Mouse (Mus musculus) NIH3T3 (cell line): ENCODE results near the gene Klhdc9.
"Not testable (repeated sequence)": the region's sequence is repeated elsewhere in the genome, so short reads cannot be mapped to it uniquely, and the experiment has no call there.

Source experiments
- DNase-seq: peaks from one replicate; pipeline ENCODE4 v3.0.0-alpha.2; 2012; ENCODE audit warnings: low read depth

Gene Klhdc9

DNA sequence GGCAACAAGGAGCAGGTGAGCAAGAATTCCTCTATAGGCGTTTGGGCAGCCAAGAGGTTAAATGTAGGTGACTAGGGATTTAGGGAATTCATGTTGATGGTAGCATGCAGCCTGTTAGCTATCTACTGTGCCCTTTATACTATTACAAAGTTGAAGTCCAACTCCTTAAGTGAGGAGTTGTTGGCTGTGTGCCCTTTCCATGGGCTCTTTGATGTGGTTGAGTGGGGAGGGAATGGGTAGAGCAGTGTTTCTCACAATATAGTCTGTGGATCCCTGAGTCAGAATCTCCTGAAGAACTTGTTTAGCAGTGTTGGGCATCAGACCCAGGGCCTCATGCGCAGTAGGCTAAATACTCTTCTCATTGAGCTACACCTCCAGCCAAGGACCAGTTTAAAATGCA, 3.8 kb downstream of the Klhdc9 start:
- no peak for DNase-seq

DNA sequence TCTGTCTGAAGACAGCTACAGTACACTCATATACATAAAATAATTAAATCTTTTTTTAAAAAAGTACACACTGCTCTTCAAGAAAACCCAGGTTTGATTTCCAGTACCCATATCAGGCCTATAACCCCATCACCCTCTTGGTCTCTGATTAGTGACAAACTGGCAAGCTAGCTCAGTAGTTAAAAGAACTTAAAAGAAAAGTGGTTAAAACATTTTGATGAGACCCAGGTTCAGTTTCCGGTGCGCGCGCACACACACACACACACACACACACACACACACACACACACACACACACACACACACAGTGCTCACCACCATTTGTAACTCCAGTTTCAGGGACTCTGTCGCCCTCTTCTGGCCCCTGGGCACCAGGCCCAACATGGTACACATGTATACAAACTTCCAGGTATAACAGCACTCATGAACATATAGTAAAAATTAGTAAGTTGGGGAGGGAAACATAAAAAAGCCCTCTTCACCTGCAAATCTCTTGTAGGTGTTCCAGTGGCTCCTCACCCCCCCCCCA, 4.7 kb downstream of the Klhdc9 start:
- DNase-seq = peak; percentile 66

GRCm38 (mm10) chr1:171349210-171349609, 11.4 kb downstream of the Klhdc9 start:
- peak; percentile 74 for DNase-seq

DNA sequence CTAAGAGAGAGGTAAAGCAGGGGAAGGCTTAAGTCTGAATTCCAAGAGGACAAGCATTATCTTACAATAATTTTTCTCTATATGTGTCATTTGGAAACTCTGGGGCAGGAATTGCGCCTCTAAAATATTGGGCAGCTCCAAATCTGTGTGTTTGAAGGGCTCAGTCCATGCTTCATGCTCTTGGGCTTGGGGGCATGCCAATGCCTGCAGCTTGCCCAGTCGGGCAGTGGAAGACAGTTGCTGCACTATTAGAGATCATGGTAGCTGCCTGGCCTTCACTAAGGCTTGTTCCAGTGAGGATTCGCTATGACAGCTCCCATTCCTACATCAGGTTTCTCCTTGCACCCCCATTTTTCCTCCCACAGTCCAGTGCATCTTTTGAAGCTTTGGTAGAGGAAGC, 11.9 kb downstream of the Klhdc9 start:
- DNase-seq = peak; percentile 31

- DNase-seq = peak; percentile 38
Observed at GRCm38 (mm10) chr1:171346095-171346450, 14.5 kb downstream of the Klhdc9 start.

DNA sequence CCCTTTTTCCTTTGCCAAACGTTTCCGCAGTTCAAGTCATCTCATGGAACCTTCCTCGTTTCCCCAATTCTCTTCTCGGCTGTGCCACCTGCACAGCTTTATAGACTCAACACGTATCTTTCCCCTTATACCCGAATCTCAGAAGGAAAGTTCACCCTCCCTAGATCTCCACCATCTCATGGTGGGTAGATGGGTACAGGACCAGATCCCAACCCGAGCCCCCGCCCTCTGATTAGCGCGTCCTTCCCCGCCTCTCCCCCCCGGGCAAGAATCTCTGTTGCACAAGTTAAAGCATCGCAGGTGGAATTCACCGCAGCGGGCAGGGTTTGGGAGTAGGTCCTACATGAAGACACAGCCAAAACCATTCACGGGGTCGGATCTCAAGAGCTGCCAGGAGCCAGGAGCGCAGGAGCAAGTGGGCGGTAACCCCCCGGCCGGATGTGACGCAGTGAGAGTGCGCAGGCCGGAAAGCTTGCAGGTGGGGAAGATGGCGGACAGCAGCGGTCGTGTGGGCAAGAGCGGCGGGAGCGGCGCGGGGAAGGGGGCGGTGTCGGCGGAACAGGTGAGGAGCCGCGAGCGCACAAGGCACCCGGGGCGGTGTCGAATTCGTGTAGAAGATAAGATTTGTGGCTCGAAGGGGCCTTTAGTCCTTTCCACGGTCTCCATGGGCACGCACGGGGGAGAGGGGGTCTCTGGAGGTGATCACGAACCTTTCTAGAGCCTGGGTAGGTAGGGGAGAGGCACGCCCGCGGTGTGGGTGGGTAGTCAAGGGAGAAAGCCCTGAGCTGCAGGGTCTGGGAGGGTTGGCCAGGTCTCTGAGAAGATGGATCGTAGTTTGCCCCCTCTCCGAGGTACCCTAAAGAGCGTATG, 15.1 kb downstream of the Klhdc9 start, which contains the start of the genes Nit1 and Pfdn2:
TSS of gene Nit1 (minus strand) at position 422 of the 870 bp plus-strand sequence.
TSS of gene Pfdn2 (plus strand) at position 446 of the 870 bp plus-strand sequence.
- peak; percentile 93 for DNase-seq

- no peak for DNase-seq
Observed at GRCm38 (mm10) chr1:171344715-171345114, 15.9 kb downstream of the Klhdc9 start.

DNA sequence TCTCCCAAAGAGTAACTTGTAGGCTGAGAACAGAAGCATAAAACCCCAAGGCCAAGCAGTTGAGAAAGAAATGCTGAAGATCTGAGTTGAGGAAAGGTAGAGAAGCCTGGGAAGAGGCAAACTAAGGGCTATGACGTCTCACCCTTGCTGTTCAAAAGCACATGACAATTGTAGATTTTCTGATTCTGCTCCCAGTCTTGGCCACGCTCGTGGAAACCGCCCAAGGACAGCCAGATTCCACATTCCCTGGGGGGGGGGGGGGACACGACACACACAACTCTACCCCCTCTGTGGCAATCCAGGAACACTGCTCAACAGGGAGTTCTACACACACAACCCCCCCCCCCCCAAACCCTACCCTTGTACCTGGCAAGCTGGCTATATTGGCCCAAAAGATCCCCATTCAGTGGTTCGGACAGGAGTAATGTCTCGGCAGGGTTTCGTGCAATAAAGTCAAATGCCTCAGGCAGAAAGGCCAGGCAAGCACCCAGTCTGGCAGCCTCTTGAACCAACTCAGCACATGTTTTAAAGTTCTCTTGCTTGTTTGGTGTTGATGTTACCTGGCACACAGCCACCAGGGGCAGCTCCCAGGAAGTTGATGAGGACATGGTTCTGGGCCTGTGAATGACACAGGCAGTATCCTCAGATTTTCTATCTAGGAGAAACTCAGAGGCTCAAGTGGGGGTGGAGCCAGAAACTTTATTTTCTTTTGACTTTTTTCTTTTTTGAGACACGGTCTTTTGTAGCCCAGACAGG, 16.5 kb downstream of the Klhdc9 start:
- peak; percentile 81 for DNase-seq

- DNase-seq = no peak
Observed at GRCm38 (mm10) chr1:171342262-171343207, 18.1 kb downstream of the Klhdc9 start.

DNA sequence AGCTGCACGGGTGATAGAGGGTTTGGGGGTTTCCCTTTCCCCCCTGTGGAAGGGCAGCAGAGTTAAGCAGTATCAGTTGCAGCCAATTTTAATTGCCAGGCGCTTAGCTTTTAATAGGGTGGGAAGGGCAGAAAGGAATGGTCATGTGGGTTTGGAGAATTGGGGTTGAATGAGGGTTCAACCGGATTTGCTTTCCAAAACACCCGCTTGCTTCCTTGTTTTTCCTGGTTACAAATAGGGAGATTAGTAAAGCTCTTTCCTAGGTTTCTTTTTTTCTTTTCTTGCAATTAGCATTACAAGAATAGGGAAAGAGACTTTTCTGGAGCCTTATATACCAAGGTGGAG, 30.4 kb downstream of the Klhdc9 start:
- peak; percentile 52 for DNase-seq

- peak; percentile 56 for DNase-seq
Observed at GRCm38 (mm10) chr1:171329433-171330215, 31.0 kb downstream of the Klhdc9 start.

- DNase-seq = peak; percentile 96
Observed at GRCm38 (mm10) chr1:171328839-171329432, 31.7 kb downstream of the Klhdc9 start, which contains the start of gene Dedd. Dedd (plus strand) TSS chr1:171329145.

GRCm38 (mm10) chr1:171328244-171328643, 32.4 kb downstream of the Klhdc9 start:
- peak; percentile 61 for DNase-seq

GRCm38 (mm10) chr1:171326588-171326987, 34.0 kb downstream of the Klhdc9 start:
- not testable (repeated sequence) for DNase-seq

DNA sequence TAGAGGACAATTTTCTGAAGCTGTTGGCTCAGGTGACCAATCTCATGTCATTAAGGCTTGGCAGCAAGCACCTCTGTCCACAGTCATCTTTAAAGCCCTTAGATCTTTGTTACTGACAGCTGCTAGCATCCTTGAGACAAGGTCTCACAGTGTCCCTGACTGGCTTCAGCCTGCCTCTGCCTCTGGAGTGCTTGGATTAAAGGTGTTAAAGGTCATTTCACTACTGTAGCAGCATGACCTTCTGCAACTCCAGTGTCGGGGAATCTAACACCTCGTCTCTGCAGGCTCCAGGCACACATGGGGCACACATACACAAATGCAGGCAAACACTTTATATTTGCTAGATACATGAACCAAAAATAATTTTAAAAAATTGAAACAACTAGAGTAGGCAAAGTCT, 35.0 kb downstream of the Klhdc9 start:
- no peak for DNase-seq

DNA sequence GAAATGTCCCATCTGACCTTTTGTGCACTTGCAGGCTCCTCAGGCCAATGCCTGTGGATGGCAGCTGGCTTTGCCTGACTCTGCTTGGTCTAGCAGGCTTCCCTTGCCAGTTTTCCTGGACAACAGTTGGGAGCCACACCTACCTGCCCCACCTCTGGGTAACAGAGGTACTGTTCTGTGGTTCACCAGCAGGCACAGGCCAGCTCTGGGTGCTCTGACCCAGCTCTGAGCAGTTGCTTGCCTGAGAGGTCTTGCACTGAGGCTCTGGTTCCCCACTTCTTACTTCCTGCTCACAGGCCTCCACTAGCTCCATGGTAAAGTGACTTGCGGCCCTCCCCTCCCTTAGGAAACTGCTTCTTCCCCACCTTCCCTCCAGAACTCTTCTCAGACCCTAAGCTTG, 38.6 kb downstream of the Klhdc9 start:
- no peak for DNase-seq

- peak; percentile 75 for DNase-seq
Observed at GRCm38 (mm10) chr1:171321415-171321814, 39.2 kb downstream of the Klhdc9 start.

GRCm38 (mm10) chr1:171320151-171320550, 40.4 kb downstream of the Klhdc9 start:
- no peak for DNase-seq

DNA sequence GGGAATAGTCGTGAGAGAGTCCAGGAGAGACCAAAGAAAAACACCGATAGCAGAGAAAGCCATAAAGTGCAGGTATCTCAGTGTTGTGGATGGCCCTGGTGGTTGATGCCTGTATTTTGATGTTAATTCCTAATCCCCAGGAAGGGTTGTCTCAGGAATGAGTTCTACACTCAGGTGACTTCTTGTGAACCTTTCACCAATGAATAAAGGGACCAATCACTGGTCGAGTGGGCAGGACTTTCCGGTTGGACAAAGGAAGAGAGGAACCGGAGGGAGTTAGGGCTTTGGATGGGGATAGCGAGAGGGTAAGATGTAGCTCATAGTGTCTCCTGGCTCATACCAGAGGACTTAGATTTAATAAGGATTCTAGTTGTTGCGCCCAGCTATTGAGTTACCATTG, 40.9 kb downstream of the Klhdc9 start:
- DNase-seq = no peak

DNA sequence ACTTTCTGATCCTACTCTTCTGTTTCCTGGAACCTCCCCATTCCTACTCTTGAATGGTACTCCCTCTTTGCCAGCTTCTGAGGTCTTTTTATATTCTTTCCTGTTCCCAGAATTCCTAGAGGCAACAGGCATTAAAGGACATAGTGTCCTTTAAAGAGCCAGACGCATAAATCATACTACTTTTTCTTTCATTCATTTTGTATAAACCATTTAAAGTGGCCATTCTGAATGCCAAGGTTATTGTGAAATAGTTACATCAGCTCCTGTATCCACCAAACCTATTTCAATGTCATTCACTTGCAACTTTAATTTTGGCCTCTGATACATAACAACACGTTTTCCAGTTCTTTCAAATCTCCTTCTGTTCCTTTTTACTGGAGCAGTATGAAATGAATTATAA, 51.3 kb downstream of the Klhdc9 start:
- DNase-seq = peak; percentile 56
